Mouse (Mus musculus): Measurements from ENCODE around the gene Plcb4.

DNA sequence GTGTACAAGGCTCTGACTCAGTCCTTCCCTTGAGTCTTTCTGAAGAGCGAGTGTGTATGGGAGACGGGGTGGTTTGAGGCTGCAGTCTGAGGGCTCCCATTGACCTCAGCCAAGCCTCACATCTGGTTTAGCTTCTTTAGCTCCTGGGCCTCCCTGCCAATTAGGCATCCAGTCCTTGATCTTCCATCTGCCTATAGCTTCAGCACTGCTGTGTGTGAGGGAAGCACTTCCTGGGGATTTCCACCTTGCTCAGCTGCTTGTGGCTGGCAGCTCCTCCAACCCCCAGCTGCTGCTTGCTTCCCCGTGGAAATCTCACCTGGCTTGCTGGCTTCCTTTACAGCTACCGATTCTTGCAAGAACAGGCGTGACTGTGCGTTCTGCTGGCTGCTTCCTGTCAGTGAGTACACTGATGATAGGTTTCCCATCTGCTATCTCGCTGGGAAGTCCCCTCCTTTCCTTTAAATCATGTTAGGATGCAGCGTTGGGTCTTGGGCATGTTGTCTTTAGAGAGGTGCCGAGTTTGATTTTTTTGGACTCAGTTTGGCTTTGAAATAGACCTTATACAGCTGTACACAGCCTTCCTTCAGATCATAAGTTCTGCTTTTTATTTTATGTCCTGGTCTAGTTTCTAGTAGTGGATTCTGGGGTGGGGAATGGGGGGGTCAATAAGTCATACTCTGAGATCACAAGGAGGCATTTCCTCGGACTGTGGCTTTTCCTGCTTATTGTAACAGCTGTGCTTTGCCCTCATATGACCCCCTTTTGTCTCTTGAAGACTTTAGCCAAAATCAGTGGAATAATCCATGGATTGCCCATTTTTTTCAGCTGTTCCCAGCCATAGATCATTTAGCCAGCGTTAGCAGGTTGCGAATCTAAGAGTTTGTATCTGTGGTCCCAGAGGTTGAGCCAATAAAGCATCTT is 34.0 kb downstream of the Plcb4 start:
- TF ChIP-seq CTCF (IDR thresholded peaks at IDR 0.05; ENCODE audit: low read depth): no peak
- TF ChIP-seq EP300 (optimal IDR thresholded peaks at IDR 0.05): no peak
